Mouse (Mus musculus): ENCODE results near the gene Wdr54.

The Wdr54 gene

GRCm38 (mm10) chr6:83161442-83161841 lies 5.2 kb upstream of the Wdr54 start:
- DNase-seq (ENCODE audit: low read depth, low spot score), result no peak

DNA sequence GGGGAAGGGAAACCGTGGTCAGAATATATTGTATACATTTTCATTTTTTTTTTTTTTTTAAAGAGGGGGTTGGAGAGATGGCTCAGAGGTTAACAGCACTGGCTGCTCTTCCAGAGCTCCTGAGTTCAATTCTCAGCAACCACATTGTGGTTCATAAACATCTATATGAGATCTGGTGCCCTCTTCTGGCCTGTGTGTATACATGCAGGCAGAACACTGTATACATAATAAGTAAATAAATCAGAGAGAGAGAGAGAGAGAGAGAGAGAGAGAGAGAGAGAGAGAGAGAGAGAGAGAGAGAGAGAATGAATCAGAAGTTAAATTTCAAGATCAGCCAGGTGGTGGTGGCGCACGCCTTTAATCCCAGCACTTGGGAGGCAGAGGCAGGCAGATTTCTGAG lies 3.3 kb upstream of the Wdr54 start:
- peak; percentile 92 for DNase-seq (ENCODE audit: low read depth, low spot score)

- DNase-seq (ENCODE audit: low read depth, low spot score), result peak; percentile 47
Observed at GRCm38 (mm10) chr6:83155552-83156238, 502 bp downstream of the Wdr54 start.

DNA sequence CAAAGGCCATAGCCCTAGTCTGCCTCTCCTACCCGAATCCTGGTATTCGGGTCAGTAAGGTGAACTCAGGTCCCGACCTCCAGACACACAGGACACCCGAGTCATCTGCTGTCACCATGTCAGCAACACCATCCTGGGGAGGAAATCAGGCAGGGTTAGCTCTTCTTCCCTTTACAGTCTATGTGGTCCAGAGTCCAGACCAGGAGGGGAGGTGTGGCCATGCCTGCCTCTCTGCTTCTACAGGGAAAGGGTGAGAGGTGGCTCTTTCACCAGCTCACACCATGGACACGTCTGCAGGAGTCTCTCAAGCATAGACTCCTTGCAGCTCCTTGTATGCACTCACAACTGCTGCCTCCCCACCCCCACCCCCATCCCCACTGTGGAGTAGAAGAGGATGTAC lies 2.7 kb downstream of the Wdr54 start:
- DNase-seq (ENCODE audit: low read depth, low spot score), result no peak

DNA sequence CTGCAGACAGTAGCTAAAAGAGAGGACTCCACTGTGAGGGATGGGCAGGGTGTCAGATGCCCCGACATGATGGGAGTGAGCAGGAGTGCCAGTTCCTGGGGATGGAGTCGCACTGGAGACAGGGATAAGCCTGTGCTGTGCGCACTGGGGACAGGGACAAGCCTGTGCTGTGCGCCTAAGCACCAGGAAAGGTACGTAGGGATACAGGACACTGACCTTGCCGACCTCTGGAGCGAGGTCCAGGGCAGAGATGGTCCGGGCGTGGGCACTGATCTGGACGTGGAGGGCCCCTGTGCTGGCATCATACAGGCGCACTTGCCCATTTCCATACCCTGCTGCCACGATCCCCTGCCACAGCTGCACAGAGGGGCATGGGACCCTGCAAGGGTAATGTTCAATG lies 3.2 kb downstream of the Wdr54 start:
- DNase-seq (ENCODE audit: low read depth, low spot score), result no peak

- DNase-seq (ENCODE audit: low read depth, low spot score), result no peak
Observed at GRCm38 (mm10) chr6:83151721-83152120, 4.5 kb downstream of the Wdr54 start.

DNA sequence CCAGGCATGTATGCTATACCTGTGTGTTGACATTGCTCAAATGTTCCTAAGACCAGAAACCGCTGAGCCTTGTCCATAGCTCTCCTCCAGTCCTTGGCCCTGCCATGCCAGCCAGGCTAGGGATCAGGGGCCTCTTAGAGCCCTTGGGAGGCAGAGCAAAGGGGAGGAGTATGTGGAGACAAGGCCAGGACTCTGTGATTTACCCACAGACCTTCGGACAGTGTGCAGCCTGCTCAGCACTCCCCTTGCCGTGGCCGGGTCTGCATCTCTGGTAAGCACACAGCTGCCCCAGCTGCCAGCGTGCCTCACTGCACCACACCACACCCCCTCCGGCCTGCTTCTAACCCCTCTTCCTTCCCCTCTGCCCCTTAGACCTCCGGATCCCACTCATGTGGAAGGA lies 8.9 kb downstream of the Wdr54 start:
- DNase-seq (ENCODE audit: low read depth, low spot score), result no peak

DNA sequence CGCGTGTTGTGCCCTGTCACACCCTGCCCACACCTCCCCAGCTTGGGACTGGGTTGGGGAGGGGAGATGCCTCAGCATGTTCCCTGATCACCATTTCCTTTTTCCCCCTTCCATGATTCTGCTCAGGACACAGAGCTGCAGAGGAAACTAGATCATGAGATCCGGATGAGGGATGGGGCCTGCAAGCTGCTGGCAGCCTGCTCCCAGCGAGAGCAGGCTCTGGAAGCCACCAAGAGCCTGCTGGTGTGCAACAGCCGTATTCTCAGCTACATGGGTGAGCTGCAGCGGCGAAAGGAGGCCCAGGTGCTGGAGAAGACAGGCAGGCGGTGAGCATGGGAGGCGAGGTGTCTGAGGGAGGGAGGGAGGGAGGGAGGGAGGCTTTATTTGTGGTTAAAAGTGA lies 10.4 kb downstream of the Wdr54 start:
- no peak for DNase-seq (ENCODE audit: low read depth, low spot score)

DNA sequence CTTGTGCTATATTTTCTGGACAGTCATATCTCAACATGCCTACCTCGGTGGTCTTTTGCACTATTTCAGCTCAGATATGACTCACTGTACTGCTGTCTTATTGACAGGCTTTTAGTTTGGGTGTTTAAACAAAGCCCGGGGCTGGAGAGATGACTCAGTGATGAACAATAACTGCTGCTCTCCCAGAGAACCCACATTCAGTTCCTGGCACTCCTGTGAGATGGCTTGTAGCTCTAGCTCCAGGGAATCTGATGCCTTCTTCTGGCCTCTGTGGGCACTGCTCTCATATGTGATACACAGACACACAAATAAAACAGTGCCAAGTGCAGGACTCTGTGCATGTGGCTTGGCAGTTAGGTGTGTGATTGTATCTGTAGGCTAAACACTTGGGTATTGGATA lies 11.0 kb downstream of the Wdr54 start:
- peak; percentile 98 for DNase-seq (ENCODE audit: low read depth, low spot score)

- no peak for DNase-seq (ENCODE audit: low read depth, low spot score)
Observed at GRCm38 (mm10) chr6:83142886-83143285, 13.3 kb downstream of the Wdr54 start.

- no peak for DNase-seq (ENCODE audit: low read depth, low spot score)
Observed at GRCm38 (mm10) chr6:83142211-83142731, 13.9 kb downstream of the Wdr54 start.

DNA sequence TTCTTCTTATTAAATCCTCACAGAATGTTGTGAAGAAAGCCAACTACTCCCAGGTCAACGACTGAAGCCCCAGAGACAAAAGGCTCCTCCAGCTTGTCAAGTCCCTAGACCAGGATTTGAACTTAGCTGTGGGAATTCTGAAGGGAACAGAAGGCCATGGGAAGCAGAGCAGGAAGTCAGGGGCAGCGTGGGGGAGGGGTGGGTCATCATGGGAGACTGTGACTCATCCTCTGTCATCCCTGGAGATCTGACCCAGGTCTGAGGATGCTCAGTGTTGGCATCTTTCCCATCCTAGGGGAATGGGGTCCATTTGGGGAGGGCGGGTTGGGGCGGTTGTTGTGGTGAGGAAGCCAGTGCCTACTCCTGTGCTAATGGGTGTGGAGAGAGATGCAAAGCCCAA lies 14.6 kb downstream of the Wdr54 start:
- DNase-seq (ENCODE audit: low read depth, low spot score), result peak; percentile 44

DNA sequence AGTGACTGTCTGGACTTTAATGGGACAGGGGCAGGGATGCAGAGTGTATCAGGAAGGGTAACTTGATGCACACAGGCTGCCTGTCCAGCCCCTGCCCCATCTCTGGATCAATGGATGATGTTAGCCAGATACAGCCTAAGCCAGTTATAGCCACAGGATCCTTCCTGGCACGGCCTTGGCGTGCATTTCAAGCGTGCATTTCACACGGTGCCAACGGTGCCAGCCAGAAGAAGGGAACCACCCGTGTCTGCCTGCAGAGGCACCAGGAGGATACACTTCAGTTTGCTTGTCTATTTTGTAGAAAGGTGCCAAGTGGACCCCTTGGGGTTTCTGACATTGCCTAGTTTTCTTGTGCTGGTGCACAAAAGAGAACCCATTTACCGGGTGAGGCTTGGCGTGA lies 16.2 kb downstream of the Wdr54 start:
- DNase-seq (ENCODE audit: low read depth, low spot score), result no peak

DNA sequence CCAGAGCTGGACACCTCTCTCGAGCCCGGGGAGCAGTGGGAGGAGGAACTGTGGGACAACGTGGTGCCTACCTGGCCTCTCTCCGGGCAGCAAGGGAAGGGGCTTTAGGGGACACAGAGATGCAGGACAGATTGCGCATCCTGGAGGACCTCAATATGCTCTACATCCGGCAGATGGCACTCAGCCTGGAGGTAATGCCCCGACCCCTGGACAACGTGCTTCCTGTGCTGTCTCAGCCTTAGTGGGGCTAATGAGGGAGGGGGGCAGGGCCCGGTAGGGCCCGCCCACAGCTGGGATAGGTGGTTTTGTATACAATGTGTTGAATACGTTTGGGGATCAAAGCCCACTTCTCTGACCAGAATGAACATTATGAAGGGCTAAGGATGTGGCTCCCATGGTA lies 18.1 kb downstream of the Wdr54 start:
- DNase-seq (ENCODE audit: low read depth, low spot score), result peak; percentile 86

DNA sequence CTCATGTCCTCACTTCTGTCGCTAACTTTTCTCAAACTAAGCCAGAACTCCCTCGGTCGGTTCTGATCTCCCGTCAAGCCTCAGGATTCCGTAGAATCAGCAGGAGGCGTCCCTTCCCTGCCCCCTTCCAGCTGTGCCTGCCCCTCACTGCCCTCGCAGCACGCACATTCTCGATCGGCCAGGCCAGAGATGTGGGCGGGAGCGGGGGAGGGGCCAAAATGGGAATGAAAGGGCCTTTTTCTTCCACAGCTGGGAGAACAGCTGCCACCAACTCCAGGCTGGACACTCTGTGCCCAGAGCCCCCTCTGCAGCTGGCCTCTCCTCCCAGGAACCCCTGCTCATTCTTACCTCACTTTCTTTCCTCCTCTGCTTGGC lies 18.6 kb downstream of the Wdr54 start:
- peak; percentile 98 for DNase-seq (ENCODE audit: low read depth, low spot score)

- peak; percentile 82 for DNase-seq (ENCODE audit: low read depth, low spot score)
Observed at GRCm38 (mm10) chr6:83136881-83137575, 19.2 kb downstream of the Wdr54 start.

DNA sequence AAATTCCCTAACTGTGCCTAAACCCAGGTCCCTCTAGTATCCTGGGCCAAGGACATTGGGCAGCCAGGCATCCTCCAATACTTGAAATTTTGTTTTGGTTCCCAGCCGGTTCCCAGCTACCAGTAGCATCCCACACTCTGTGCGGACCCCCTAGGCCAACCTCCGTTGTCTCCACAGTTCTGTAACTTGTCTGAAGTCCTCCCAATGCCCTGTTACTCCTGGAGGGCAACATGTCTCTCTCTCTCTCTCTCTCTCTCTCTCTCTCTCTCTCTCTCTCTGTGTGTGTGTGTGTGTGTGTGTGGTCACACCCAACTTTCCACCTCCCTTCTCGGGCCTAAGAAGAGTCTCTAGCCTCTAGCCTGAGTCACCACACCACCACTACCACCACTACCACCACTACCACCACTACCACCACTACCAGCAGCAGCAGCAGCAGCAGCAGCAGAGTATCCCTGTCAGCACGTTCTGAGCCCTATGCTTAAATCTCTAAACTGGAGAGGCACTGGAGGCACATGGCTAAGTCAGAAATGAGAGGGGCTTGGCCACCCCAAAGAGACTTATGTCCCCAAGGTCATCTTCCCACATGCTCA lies 19.8 kb downstream of the Wdr54 start:
- DNase-seq (ENCODE audit: low read depth, low spot score), result peak; percentile 80

- DNase-seq (ENCODE audit: low read depth, low spot score), result no peak
Observed at GRCm38 (mm10) chr6:83135571-83136161, 20.5 kb downstream of the Wdr54 start.

GRCm38 (mm10) chr6:83134951-83135513 lies 21.2 kb downstream of the Wdr54 start, which contains the start of gene Rtkn:
Gene Rtkn, plus strand, starts transcription at chr6:83135463.
- DNase-seq (ENCODE audit: low read depth, low spot score), result no peak

DNA sequence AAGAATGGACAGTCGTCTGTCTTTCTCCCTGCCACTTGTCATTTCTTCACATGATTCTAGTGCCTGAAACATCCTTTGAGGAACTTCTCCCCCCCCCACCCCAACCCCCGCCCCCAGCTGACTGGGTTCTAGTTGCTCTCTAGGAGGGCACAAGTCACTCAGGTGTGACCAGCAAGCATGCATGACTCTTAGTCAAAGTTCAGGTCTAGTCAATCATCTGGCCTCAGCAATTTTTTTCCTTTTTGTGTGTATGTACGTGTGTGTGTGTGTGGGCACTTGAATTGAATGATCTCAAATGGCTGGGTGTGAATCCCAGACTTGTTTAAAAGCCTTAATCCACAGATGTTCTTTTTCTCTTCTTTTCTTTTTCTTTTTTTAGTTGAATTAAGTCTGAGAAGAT lies 22.0 kb downstream of the Wdr54 start:
- no peak for DNase-seq (ENCODE audit: low read depth, low spot score)

DNA sequence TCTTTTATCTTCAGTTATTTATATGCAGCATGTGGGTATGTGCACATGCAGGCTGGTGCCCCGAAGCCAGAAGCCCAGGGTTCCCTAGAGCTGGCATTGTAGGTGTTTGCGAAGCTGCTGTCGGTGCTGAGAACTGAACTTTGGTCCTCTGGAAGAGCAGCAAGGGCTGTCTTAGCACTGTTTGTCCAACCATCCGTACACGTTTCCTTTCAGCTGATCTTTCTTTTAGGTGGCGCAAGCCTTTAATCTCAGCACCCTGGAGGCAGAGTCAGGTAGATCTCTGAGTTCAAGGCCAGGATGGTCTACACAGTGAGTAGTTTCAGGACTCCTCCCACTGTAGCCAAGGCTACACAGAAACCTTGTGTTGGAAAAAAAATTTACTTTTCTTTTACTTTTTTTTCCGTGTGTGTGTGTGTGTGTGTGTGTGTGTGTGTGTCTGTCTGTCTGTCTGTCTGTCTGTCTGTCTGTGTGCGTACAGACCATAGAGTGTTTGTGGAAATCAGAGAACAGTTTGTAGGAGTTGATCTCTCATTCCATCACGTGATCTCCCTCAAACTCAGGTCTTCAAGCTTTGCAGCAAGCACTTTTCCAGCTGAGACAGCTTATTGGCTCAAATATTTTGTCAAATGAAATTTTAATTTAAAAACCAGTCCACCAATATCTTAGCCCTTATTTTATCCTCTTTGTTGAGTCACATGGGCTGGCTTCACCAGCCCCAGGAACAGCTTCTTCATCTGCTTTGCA lies 23.8 kb downstream of the Wdr54 start:
- no peak for DNase-seq (ENCODE audit: low read depth, low spot score)
